Mouse (Mus musculus) kidney, embryonic 14.5 days (tissue): Measurements from ENCODE around the gene Ptbp3. TPM values are rescaled to one million over a fixed set of nuclear protein-coding genes. Genes with fewer than 3 reads are reported as not detected.
A peak's percentile ranks its signal among the peaks of the same experiment; 100 is the strongest.

Experiments
- ATAC-seq: fragments of 200-750 bp; cut with Nextera tagmentation; 2 replicates; pipeline ENCODE4 v1.8.0; 2017; ENCODE audit warnings: moderate number of reproducible peaks, mild to moderate bottlenecking, moderate TSS enrichment, moderate library complexity; ENCODE audit not compliant: low FRiP score, low TSS enrichment
- H3K27ac ChIP-seq: fragments of 300-500 bp; sonication (generic); 2 replicates; pipeline ENCODE4 v1.5.1; 2014; ENCODE audit warnings: low read depth, mild to moderate bottlenecking, low read length, moderate library complexity, mixed read lengths
- H3K27me3 ChIP-seq: fragments of 300-500 bp; sonication (generic); 2 replicates; pipeline ENCODE4 v1.6.1; 2014; ENCODE audit warnings: mild to moderate bottlenecking, low read length; ENCODE audit not compliant: control insufficient read depth, insufficient read depth
- H3K36me3 ChIP-seq: fragments of 300-500 bp; sonication (generic); 2 replicates; pipeline ENCODE4 v1.6.1; 2014; ENCODE audit warnings: low read length, mixed read lengths; ENCODE audit not compliant: control insufficient read depth, insufficient read depth
- H3K4me1 ChIP-seq: fragments of 300-500 bp; sonication (generic); 2 replicates; pipeline ENCODE4 v1.6.1; 2014; ENCODE audit warnings: low read length, mixed read lengths; ENCODE audit not compliant: control insufficient read depth, insufficient read depth
- H3K4me2 ChIP-seq: fragments of 300-500 bp; sonication (generic); replicated peaks from 2 replicates; pipeline ENCODE4 v1.6.1; 2014; ENCODE audit warnings: low read depth, mild to moderate bottlenecking, low read length
- H3K4me3 ChIP-seq: fragments of 300-500 bp; sonication (generic); 2 replicates; pipeline ENCODE4 v1.5.1; 2014; ENCODE audit warnings: mild to moderate bottlenecking, low read length
- H3K9ac ChIP-seq: fragments of 300-500 bp; sonication (generic); 2 replicates; pipeline ENCODE4 v1.6.1; 2014; ENCODE audit warnings: low read depth, mild to moderate bottlenecking, low read length, moderate library complexity
- H3K9me3 ChIP-seq: fragments of 300-500 bp; sonication (generic); 2 replicates; pipeline ENCODE4 v1.6.1; 2016; ENCODE audit warnings: low read length; ENCODE audit not compliant: control insufficient read depth
- WGBS: fragments of 180-500 bp; shearing (Covaris S2); extraction: QIAGEN DNeasy Blood & Tissue Kit; methylation state at CpG from one replicate; pipeline ENCODE4 v1.1.7; 2014; 5-methylcytosine and 5-hydroxymethylcytosine counted together
- polyA plus RNA-seq: library from polyadenylated mRNA; unstranded; fragments of >200 nt; fragmentation: Nextera tagmentation; extraction: Ambion mirVana; gene quantifications from 2 replicates; pipeline ENCODE4 v1.2.1, GENCODE M21; 2014

Ptbp3 gene
- polyA plus RNA-seq, 1 experiment from 2014 or later: 86.1 TPM

- Histone ChIP-seq H3K4me3 (no peak overlapping the region), H3K4me2 (no peak overlapping the region), H3K9ac (no peak overlapping the region), H3K27me3 (no peaks in the 10 kb centered on the region), H3K36me3 (no peaks in the 10 kb centered on the region), H3K27ac (no peak overlapping the region), H3K4me1 (0 out of 2 replicates have a peak, but pooled peaks cover 3% of the 10 kb centered on the region), H3K9me3 (no peaks in the 10 kb centered on the region)
- no peak for ATAC-seq
- WGBS: 58% methylated on average over 3 of the region's 3 CpGs
Observed at GRCm38 (mm10) chr4:59454046-59454445, 95.1 kb downstream of the Ptbp3 start.

- peak; percentile 43; the same call in 1 of the 2 replicates for ATAC-seq
- Histone ChIP-seq H3K4me3 (no peak overlapping the region), H3K4me1 (peaks cover 7% of the 10 kb centered on the region; the same call in 1 of the 2 replicates), H3K9ac (no peak overlapping the region), H3K4me2 (no peak overlapping the region), H3K27ac (peak overlapping the region; percentile 14; the same call in 1 of the 2 replicates), H3K27me3 (no peaks in the 10 kb centered on the region), H3K9me3 (no peaks in the 10 kb centered on the region), H3K36me3 (no peaks in the 10 kb centered on the region)
- WGBS: 32% methylated on average over 8 of the region's 8 CpGs
Observed at GRCm38 (mm10) chr4:59452503-59452933, 96.6 kb downstream of the Ptbp3 start.

- H3K4me2 ChIP-seq: no peak overlapping the region
- 92% methylated on average over 3 of the region's 3 CpGs for WGBS
- no peaks in the 10 kb centered on the region for H3K9me3 ChIP-seq
- no peak for ATAC-seq
- no peaks in the 10 kb centered on the region for H3K36me3 ChIP-seq
- H3K4me1 ChIP-seq: peaks cover 11% of the 10 kb centered on the region; the same call in 1 of the 2 replicates
- no peak overlapping the region for H3K4me3 ChIP-seq
- no peak overlapping the region for H3K27ac ChIP-seq
- H3K27me3 ChIP-seq: no peaks in the 10 kb centered on the region
- no peak overlapping the region for H3K9ac ChIP-seq
Observed at GRCm38 (mm10) chr4:59450906-59451305, 98.3 kb downstream of the Ptbp3 start.

- Histone ChIP-seq H3K4me2 (no peak overlapping the region), H3K27me3 (no peaks in the 10 kb centered on the region), H3K9ac (no peak overlapping the region), H3K9me3 (no peaks in the 10 kb centered on the region), H3K4me3 (no peak overlapping the region), H3K36me3 (no peaks in the 10 kb centered on the region), H3K4me1 (peaks cover 11% of the 10 kb centered on the region; the same call in 1 of the 2 replicates), H3K27ac (no peak overlapping the region)
- ATAC-seq: no peak
- 76% methylated on average over 6 of the region's 6 CpGs for WGBS
Observed at GRCm38 (mm10) chr4:59450234-59450854, 98.8 kb downstream of the Ptbp3 start.

- H3K4me1 ChIP-seq: peaks cover 8% of the 10 kb centered on the region; the same call in 1 of the 2 replicates
- no peaks in the 10 kb centered on the region for H3K27me3 ChIP-seq
- no peak overlapping the region for H3K4me3 ChIP-seq
- H3K4me2 ChIP-seq: no peak overlapping the region
- H3K27ac ChIP-seq: peak overlapping the region; percentile 32; the same call in 1 of the 2 replicates
- H3K9me3 ChIP-seq: no peaks in the 10 kb centered on the region
- whole genome bisulfite sequencing: 69% methylated on average over 1 of the region's 1 CpGs
- no peak for ATAC-seq
- no peak overlapping the region for H3K9ac ChIP-seq
- H3K36me3 ChIP-seq: no peaks in the 10 kb centered on the region
Observed at GRCm38 (mm10) chr4:59447296-59447695, 101.9 kb downstream of the Ptbp3 start.

- ATAC-seq: no peak
- Histone ChIP-seq H3K27ac (no peak overlapping the region), H3K4me2 (no peak overlapping the region), H3K36me3 (no peaks in the 10 kb centered on the region), H3K4me3 (no peak overlapping the region), H3K27me3 (no peaks in the 10 kb centered on the region), H3K4me1 (peaks cover 8% of the 10 kb centered on the region; the same call in 1 of the 2 replicates), H3K9ac (no peak overlapping the region), H3K9me3 (no peaks in the 10 kb centered on the region)
- WGBS: 54% methylated on average over 6 of the region's 6 CpGs
Observed at GRCm38 (mm10) chr4:59445516-59445915, 103.6 kb downstream of the Ptbp3 start.

GRCm38 (mm10) chr4:59444994-59445393 lies 104.2 kb downstream of the Ptbp3 start:
- no peak overlapping the region for H3K27ac ChIP-seq
- H3K9ac ChIP-seq: no peak overlapping the region
- H3K4me2 ChIP-seq: no peak overlapping the region
- H3K9me3 ChIP-seq: no peaks in the 10 kb centered on the region
- 55% methylated on average over 3 of the region's 3 CpGs for WGBS
- H3K4me3 ChIP-seq: no peak overlapping the region
- no peaks in the 10 kb centered on the region for H3K27me3 ChIP-seq
- H3K36me3 ChIP-seq: no peaks in the 10 kb centered on the region
- peaks cover 8% of the 10 kb centered on the region; the same call in 1 of the 2 replicates for H3K4me1 ChIP-seq
- ATAC-seq: no peak

GRCm38 (mm10) chr4:59444085-59444484 lies 105.1 kb downstream of the Ptbp3 start:
- ATAC-seq: no peak
- Histone ChIP-seq H3K9me3 (no peaks in the 10 kb centered on the region), H3K4me2 (no peak overlapping the region), H3K4me1 (peaks cover 8% of the 10 kb centered on the region; the same call in 1 of the 2 replicates), H3K9ac (no peak overlapping the region), H3K27me3 (no peaks in the 10 kb centered on the region), H3K36me3 (no peaks in the 10 kb centered on the region), H3K27ac (no peak overlapping the region), H3K4me3 (no peak overlapping the region)
- WGBS: 84% methylated on average over 4 of the region's 4 CpGs

GRCm38 (mm10) chr4:59441265-59441664 lies 107.9 kb downstream of the Ptbp3 start:
- Histone ChIP-seq H3K4me3 (no peak overlapping the region), H3K36me3 (no peaks in the 10 kb centered on the region), H3K27ac (no peak overlapping the region), H3K9ac (no peak overlapping the region), H3K9me3 (no peaks in the 10 kb centered on the region), H3K27me3 (0 out of 2 replicates have a peak, but pooled peaks cover 3% of the 10 kb centered on the region), H3K4me2 (no peak overlapping the region), H3K4me1 (peaks cover 6% of the 10 kb centered on the region; the same call in 1 of the 2 replicates)
- WGBS: 86% methylated on average over 1 of the region's 1 CpGs
- no peak for ATAC-seq
